7 mouse cellular contexts compared by ENCODE assay signal in genomic region chr8:119344190-119344856, GRCm38 (mm10). TPM values are rescaled to one million over a fixed set of nuclear protein-coding genes. Genes with fewer than 3 reads are reported as not detected.
DNase-seq lines count a peak whose midpoint lies in the region; ATAC-seq and TF ChIP-seq lines count a peak whose summit lies in the region.

Gene Hsbp1 (plus strand): TSS chr8:119344488.

- H3K27me3 ChIP-seq in embryonic facial prominence, embryonic 10.5 days (replicated peaks; ENCODE audit: low read depth, poor library complexity, severe bottlenecking): peaks cover 4% of the 10 kb centered on the region; the same call in 1 of the 2 replicates
- H3K27me3 ChIP-seq in intestine, postnatal 0 days (replicated peaks; ENCODE audit: control insufficient read depth, insufficient read depth, low read length): no peaks in the 10 kb centered on the region
- H3K27me3 ChIP-seq in midbrain, embryonic 12.5 days: peaks cover 21% of the 10 kb centered on the region
- no peaks in the 10 kb centered on the region for H3K27me3 ChIP-seq in small intestine, adult 2 months (ENCODE audit: control insufficient read depth, insufficient read depth, low read length)

- H3K4me3 ChIP-seq in embryonic facial prominence, embryonic 10.5 days: peak within 1 kb of the TSS; percentile 99
- H3K4me3 ChIP-seq in intestine, postnatal 0 days (ENCODE audit: low read depth, low read length): peak within 1 kb of the TSS; percentile 100
- H3K4me3 ChIP-seq in midbrain, embryonic 12.5 days: peak within 1 kb of the TSS; percentile 97
- H3K4me3 ChIP-seq in small intestine, adult 2 months (ENCODE audit: low read depth, low read length): peak within 1 kb of the TSS; percentile 81

- DNase-seq in adrenal gland, postnatal 10 days: peak; percentile 98
- DNase-seq in embryonic facial prominence, embryonic 10.5 days (ENCODE audit: low spot score): peak; percentile 96
- peak; percentile 74 for DNase-seq in gonadal fat pad, adult 2 months (ENCODE audit: low read depth)
- peak; percentile 95 for DNase-seq in left cerebral cortex, postnatal 4 days

- peaks cover 8% of the 10 kb centered on the region for H3K4me1 ChIP-seq in embryonic facial prominence, embryonic 10.5 days
- H3K4me1 ChIP-seq in intestine, postnatal 0 days (replicated peaks; ENCODE audit: control insufficient read depth, insufficient read depth, low read length): no peaks in the 10 kb centered on the region; the same call in 1 of the 2 replicates
- H3K4me1 ChIP-seq in midbrain, embryonic 12.5 days: peaks cover 7% of the 10 kb centered on the region
- peaks cover 6% of the 10 kb centered on the region for H3K4me1 ChIP-seq in small intestine, adult 2 months (ENCODE audit: control insufficient read depth, insufficient read depth, insufficient read length, low read length)

- peak; percentile 97 for ATAC-seq in intestine, postnatal 0 days
- ATAC-seq in midbrain, embryonic 12.5 days (ENCODE audit: low FRiP score, low read depth): peak; percentile 98

- H3K36me3 ChIP-seq in embryonic facial prominence, embryonic 10.5 days (replicated peaks): peaks cover 40% of the 10 kb centered on the region
- peaks cover 26% of the 10 kb centered on the region for H3K36me3 ChIP-seq in intestine, postnatal 0 days (ENCODE audit: control insufficient read depth, insufficient read depth)
- H3K36me3 ChIP-seq in midbrain, embryonic 12.5 days: peaks cover 34% of the 10 kb centered on the region
- H3K36me3 ChIP-seq in small intestine, adult 2 months (ENCODE audit: control insufficient read depth, insufficient read depth, low read length): peaks cover 24% of the 10 kb centered on the region

- H3K9ac ChIP-seq in intestine, postnatal 0 days (ENCODE audit: low read depth, low read length): peak within 1 kb of the TSS; percentile 97
- peak within 1 kb of the TSS; percentile 96 for H3K9ac ChIP-seq in midbrain, embryonic 12.5 days (replicated peaks)

- TF ChIP-seq POLR2A in small intestine, adult 2 months (IDR thresholded peaks at IDR 0.05; ENCODE audit: low read depth, low read length): peak; percentile 43; the same call in 1 of the 2 replicates

- peak within 1 kb of the TSS; percentile 92 for H3K4me2 ChIP-seq in intestine, postnatal 0 days (replicated peaks; ENCODE audit: low read depth)
- H3K4me2 ChIP-seq in midbrain, embryonic 12.5 days (replicated peaks): peak within 1 kb of the TSS; percentile 75

- intact Hi-C loops in left cerebral cortex, postnatal 4 days (cut with DNase I): no loop called here

- peaks cover 2% of the 10 kb centered on the region; the same call in 1 of the 2 replicates for H3K9me3 ChIP-seq in embryonic facial prominence, embryonic 10.5 days
- H3K9me3 ChIP-seq in intestine, postnatal 0 days (ENCODE audit: control insufficient read depth): 0 out of 2 replicates have a peak, but pooled peaks cover 3% of the 10 kb centered on the region
- no peaks in the 10 kb centered on the region for H3K9me3 ChIP-seq in midbrain, embryonic 12.5 days

- 2% methylated on average over 52 of the region's 52 CpGs for WGBS in embryonic facial prominence, embryonic 10.5 days
- 2% methylated on average over 52 of the region's 52 CpGs for WGBS in intestine, postnatal 0 days
- 3% methylated on average over 52 of the region's 52 CpGs for WGBS in midbrain, embryonic 12.5 days
- WGBS in small intestine, adult 2 months: 3% methylated on average over 52 of the region's 52 CpGs

- H3K27ac ChIP-seq in embryonic facial prominence, embryonic 10.5 days (replicated peaks): peak within 1 kb of the TSS; percentile 91
- H3K27ac ChIP-seq in intestine, postnatal 0 days (ENCODE audit: low read depth, low read length): peak within 1 kb of the TSS; percentile 35; the same call in 1 of the 2 replicates
- peak within 1 kb of the TSS; percentile 56; the same call in 1 of the 2 replicates for H3K27ac ChIP-seq in midbrain, embryonic 12.5 days (replicated peaks)
- no peak within 1 kb of the TSS for H3K27ac ChIP-seq in small intestine, adult 2 months (ENCODE audit: insufficient read depth, low read depth, low read length)

- TF ChIP-seq CTCF in intestine, postnatal 0 days (IDR thresholded peaks at IDR 0.05; ENCODE audit: low read depth): no peak; the same call in 1 of the 2 replicates
- TF ChIP-seq CTCF in small intestine, adult 2 months (IDR thresholded peaks at IDR 0.05; ENCODE audit: extremely low read depth, insufficient read length, insufficient replicate concordance, low read depth, low read length): no peak

RNA-seq across cellular contexts. Expression of gene Hsbp1, which starts in this region (rescaled TPM):
- 100 to 1,000 TPM; 168 to 176 TPM for total RNA-seq in adrenal gland, postnatal 10 days (2021)
- polyA plus RNA-seq in embryonic facial prominence, embryonic 10.5 days (2016; fragmentation: Nextera tagmentation; extraction: Ambion mirVana): 238 and 249 TPM in 2 replicates
- 168 and 181 TPM in 2 replicates for polyA plus RNA-seq in gonadal fat pad, adult 2 months (2012; rRNA removed)
- polyA plus RNA-seq in intestine, postnatal 0 days (2015; fragmentation: Nextera tagmentation; extraction: Ambion mirVana): 256 and 259 TPM in 2 replicates
- total RNA-seq in left cerebral cortex, postnatal 4 days (2021): 100 to 1,000 TPM; 443 to 507 TPM
- polyA plus RNA-seq in midbrain, embryonic 12.5 days (2016; fragmentation: Nextera tagmentation; extraction: Ambion mirVana): 375 and 391 TPM in 2 replicates
- 53.4 and 94.0 TPM in 2 replicates for polyA plus RNA-seq in small intestine, adult 2 months (2012; rRNA removed)
